Mouse (Mus musculus) E14TG2a.4 (cell line): ENCODE measurements around the gene Ncapd3.

ENCODE experiments used
- H3K27me3 ChIP-seq: 2 replicates; pipeline ENCODE4 v1.6.1; 2014; ENCODE audit warnings: low read length, control low read depth; ENCODE audit not compliant: insufficient read depth
- H3K36me3 ChIP-seq: 2 replicates; pipeline ENCODE4 v1.6.1; 2014; ENCODE audit warnings: low read length, control low read depth; ENCODE audit not compliant: insufficient read depth
- H3K4me1 ChIP-seq: replicated peaks from 2 replicates; pipeline ENCODE4 v1.6.1; 2014; ENCODE audit warnings: low read depth, low read length, control low read depth
- H3K4me3 ChIP-seq: replicated peaks from 2 replicates; pipeline ENCODE4 v1.5.1; 2014; ENCODE audit warnings: mild to moderate bottlenecking, low read length
- H3K9me3 ChIP-seq: 2 replicates; pipeline ENCODE4 v1.6.1; 2014; ENCODE audit warnings: low read length, control low read depth
- CTCF ChIP-seq: conservative IDR thresholded peaks from 2 replicates; pipeline ENCODE4 v1.5.1; 2014; ENCODE audit warnings: low read length
- NANOG ChIP-seq: IDR thresholded peaks from 2 replicates; pipeline ENCODE4 v1.6.1; 2014; ENCODE audit warnings: borderline replicate concordance, low read length, mixed read lengths
- POU5F1 ChIP-seq: IDR thresholded peaks from 2 replicates; pipeline ENCODE4 v1.6.1; 2014; ENCODE audit warnings: low read length, borderline replicate concordance

Gene Ncapd3

DNA sequence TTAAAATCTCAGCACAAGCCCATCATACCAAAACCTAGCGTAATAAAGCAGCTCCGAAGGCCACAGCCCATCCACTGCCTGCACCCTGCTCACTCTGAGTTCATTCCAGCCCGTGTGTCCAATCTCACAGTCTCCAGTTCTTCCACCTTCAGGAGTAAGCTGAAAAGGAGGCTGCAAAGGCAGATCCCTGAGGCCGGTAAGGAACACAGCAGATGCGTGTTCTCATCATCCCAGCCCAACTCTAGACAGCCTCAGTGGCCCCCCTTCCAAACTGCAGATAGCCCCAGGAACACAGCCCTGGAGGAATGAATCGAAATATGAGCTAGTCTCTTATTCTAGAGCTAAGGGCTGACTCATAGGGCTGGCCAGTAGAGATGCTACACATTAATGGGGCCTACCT, 71.5 kb downstream of the Ncapd3 start:
- no peaks in the 10 kb centered on the region for H3K27me3 ChIP-seq
- TF ChIP-seq CTCF (no peak), POU5F1 (no peak), NANOG (no peak)
- no peak overlapping the region for H3K4me3 ChIP-seq
- peaks cover 1% of the 10 kb centered on the region for H3K9me3 ChIP-seq
- peaks cover 55% of the 10 kb centered on the region for H3K36me3 ChIP-seq
- H3K4me1 ChIP-seq: peaks cover 7% of the 10 kb centered on the region; the same call in 1 of the 2 replicates

DNA sequence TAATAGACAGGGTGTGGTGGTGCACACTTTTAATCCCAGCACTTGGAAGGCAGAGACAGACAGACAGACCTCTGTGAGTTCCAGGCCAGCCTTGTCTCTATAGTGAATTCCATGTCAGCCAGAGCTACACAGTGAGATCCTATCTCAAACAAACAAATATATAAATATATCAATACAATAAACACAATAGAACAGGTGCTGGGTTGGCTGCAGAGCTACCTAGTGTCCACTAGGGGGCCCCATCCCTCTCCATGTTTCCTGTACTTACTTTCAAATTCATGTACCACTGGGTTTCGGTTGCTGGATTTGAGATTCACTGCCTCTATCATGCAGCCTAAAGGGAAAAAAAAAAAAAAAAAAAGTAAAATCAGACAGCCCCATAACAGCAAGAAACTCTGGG, 76.1 kb downstream of the Ncapd3 start:
- Histone ChIP-seq H3K9me3 (peaks cover 14% of the 10 kb centered on the region), H3K27me3 (no peaks in the 10 kb centered on the region), H3K36me3 (peaks cover 12% of the 10 kb centered on the region), H3K4me3 (no peak overlapping the region), H3K4me1 (0 out of 2 replicates have a peak, but pooled peaks cover 7% of the 10 kb centered on the region)
- no peak for TF ChIP-seq POU5F1
- TF ChIP-seq NANOG: no peak
- TF ChIP-seq CTCF: peak; percentile 86

- peaks cover 14% of the 10 kb centered on the region for H3K9me3 ChIP-seq
Observed at GRCm38 (mm10) chr9:27108451-27108850, 78.5 kb downstream of the Ncapd3 start.

GRCm38 (mm10) chr9:27109533-27110514, 79.8 kb downstream of the Ncapd3 start:
- H3K36me3 ChIP-seq: no peaks in the 10 kb centered on the region
- no peaks in the 10 kb centered on the region for H3K27me3 ChIP-seq
- H3K4me3 ChIP-seq: no peak overlapping the region
- no peak for TF ChIP-seq NANOG
- TF ChIP-seq CTCF: no peak
- TF ChIP-seq POU5F1: no peak
- peaks cover 14% of the 10 kb centered on the region for H3K9me3 ChIP-seq
- H3K4me1 ChIP-seq: 0 out of 2 replicates have a peak, but pooled peaks cover 5% of the 10 kb centered on the region

More at GRCm38 (mm10) chr9:27108451-27108850, 78.5 kb downstream of the Ncapd3 start:
- Histone ChIP-seq H3K4me3 (no peak overlapping the region), H3K27me3 (no peaks in the 10 kb centered on the region), H3K4me1 (0 out of 2 replicates have a peak, but pooled peaks cover 7% of the 10 kb centered on the region), H3K36me3 (no peaks in the 10 kb centered on the region)
- no peak for TF ChIP-seq CTCF
- no peak for TF ChIP-seq NANOG
- no peak for TF ChIP-seq POU5F1

- Histone ChIP-seq H3K4me3 (no peak overlapping the region), H3K27me3 (no peaks in the 10 kb centered on the region), H3K36me3 (no peaks in the 10 kb centered on the region), H3K4me1 (0 out of 2 replicates have a peak, but pooled peaks cover 5% of the 10 kb centered on the region), H3K9me3 (peaks cover 14% of the 10 kb centered on the region)
- TF ChIP-seq POU5F1: no peak
- no peak for TF ChIP-seq CTCF
- no peak for TF ChIP-seq NANOG
Observed at GRCm38 (mm10) chr9:27110681-27111080, 80.7 kb downstream of the Ncapd3 start.

DNA sequence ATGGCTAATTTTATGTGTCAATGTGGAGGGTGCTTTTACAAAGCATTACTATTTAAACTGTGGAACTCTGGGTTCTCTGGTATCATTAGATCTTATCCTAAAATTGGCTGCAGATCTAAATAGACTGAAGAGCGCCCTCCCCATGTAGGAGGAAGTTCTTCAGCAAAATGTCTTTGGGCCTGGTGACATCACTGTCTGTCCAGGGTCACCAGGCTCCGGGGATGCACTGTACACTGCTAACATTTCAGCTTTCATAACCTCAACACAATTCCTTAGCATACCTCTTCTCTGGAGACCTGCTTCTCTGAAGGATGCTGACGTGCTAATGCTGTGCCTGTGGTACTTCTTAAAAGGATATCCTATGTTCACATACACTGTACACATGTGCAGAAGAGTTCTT, 81.8 kb downstream of the Ncapd3 start:
- Histone ChIP-seq H3K9me3 (peaks cover 10% of the 10 kb centered on the region), H3K36me3 (no peaks in the 10 kb centered on the region), H3K4me1 (0 out of 2 replicates have a peak, but pooled peaks cover 5% of the 10 kb centered on the region), H3K27me3 (no peaks in the 10 kb centered on the region), H3K4me3 (no peak overlapping the region)
- TF ChIP-seq POU5F1: no peak
- TF ChIP-seq NANOG: no peak
- no peak for TF ChIP-seq CTCF

DNA sequence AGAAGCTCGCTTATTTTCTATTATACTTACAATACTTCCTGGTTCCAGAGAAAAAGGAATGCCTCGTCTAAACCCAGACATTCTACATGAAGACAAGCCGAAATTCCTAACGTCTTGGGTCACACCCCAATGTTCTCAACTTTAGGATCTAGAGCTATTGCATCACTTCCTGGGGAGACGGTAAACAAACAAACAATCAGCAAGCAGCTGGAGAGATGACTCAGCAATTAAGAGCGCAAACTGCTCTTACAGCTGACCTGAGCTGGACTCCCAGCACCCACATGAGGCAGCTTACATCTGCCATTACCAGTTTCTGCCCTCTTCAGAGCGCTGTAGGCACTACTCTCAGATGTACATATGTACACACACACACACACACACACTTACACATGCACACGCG, 91.3 kb downstream of the Ncapd3 start:
- no peaks in the 10 kb centered on the region for H3K27me3 ChIP-seq
- H3K36me3 ChIP-seq: no peaks in the 10 kb centered on the region
- peaks cover 21% of the 10 kb centered on the region for H3K4me1 ChIP-seq
- TF ChIP-seq POU5F1 (no peak), NANOG (no peak), CTCF (no peak)
- no peak overlapping the region for H3K4me3 ChIP-seq
- H3K9me3 ChIP-seq: no peaks in the 10 kb centered on the region

DNA sequence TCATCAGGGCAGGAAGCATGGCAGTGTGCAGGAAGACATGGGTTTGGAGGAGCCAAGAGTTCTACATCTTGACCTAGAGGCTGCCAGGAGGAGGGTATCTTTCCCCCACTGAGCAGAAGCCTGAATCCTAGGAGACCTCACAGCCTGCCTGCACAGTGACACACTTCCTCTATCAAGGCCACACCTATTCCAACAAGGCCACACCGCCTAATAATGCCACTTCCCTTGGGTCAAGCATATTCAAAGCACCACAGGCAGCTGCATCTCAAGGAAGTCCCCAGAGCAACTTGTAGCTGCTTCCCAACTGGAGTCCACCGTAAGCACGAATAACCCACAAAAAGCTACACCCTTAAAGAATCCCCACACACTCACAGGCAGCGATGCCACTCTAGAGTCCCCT, 92.1 kb downstream of the Ncapd3 start:
- TF ChIP-seq POU5F1 (no peak), CTCF (no peak)
- H3K4me3 ChIP-seq: no peak overlapping the region
- no peaks in the 10 kb centered on the region for H3K36me3 ChIP-seq
- no peaks in the 10 kb centered on the region for H3K27me3 ChIP-seq
- H3K9me3 ChIP-seq: no peaks in the 10 kb centered on the region
- H3K4me1 ChIP-seq: peaks cover 21% of the 10 kb centered on the region

- Histone ChIP-seq H3K9me3 (no peaks in the 10 kb centered on the region), H3K4me1 (peaks cover 21% of the 10 kb centered on the region), H3K4me3 (no peak overlapping the region), H3K27me3 (no peaks in the 10 kb centered on the region), H3K36me3 (no peaks in the 10 kb centered on the region)
- peak; percentile 48; the same call in 1 of the 2 replicates for TF ChIP-seq NANOG
- TF ChIP-seq CTCF: no peak
Observed at GRCm38 (mm10) chr9:27122963-27123362, 93.0 kb downstream of the Ncapd3 start.
